Mouse (Mus musculus): ENCODE results near the gene Dnah8. TPM values are rescaled to one million over a fixed set of nuclear protein-coding genes. Genes with fewer than 3 reads are reported as not detected.
A peak's percentile ranks its signal among the peaks of the same experiment; 100 is the strongest.

Gene Dnah8
- polyA plus RNA-seq, 1 experiment: 0.85 TPM

GRCm38 (mm10) chr17:30877456-30877855 lies 253.3 kb downstream of the Dnah8 start:
- Histone ChIP-seq H3K4me3 (replicated peaks; ENCODE audit: insufficient read depth, low read depth, low read length) (no peak overlapping the region), H3K27ac (ENCODE audit: insufficient read depth, low read length) (no peak overlapping the region), H3K4me1 (ENCODE audit: control insufficient read depth, insufficient read depth, low read length) (peaks cover 10% of the 10 kb centered on the region; the same call in 1 of the 2 replicates), H3K27me3 (ENCODE audit: control insufficient read depth, insufficient read depth, low read length) (no peaks in the 10 kb centered on the region)
- TF ChIP-seq POLR2A (IDR thresholded peaks at IDR 0.05; ENCODE audit: borderline replicate concordance, insufficient read depth, low read length) (no peak), CTCF (IDR thresholded peaks at IDR 0.05; ENCODE audit: borderline replicate concordance, insufficient read depth, low read depth, low read length) (no peak)
- DNase-seq: peak; percentile 90 to 96
- WGBS: 8% methylated on average over 7 of the region's 7 CpGs

- DNase-seq: no peak
- TF ChIP-seq POLR2A (IDR thresholded peaks at IDR 0.05; ENCODE audit: borderline replicate concordance, insufficient read depth, low read length): no peak
- no peak for TF ChIP-seq CTCF (IDR thresholded peaks at IDR 0.05; ENCODE audit: borderline replicate concordance, insufficient read depth, low read depth, low read length)
- WGBS: 86% methylated on average over 6 of the region's 6 CpGs
- H3K4me1 ChIP-seq (ENCODE audit: control insufficient read depth, insufficient read depth, low read length): peaks cover 10% of the 10 kb centered on the region; the same call in 1 of the 2 replicates
- H3K27me3 ChIP-seq (ENCODE audit: control insufficient read depth, insufficient read depth, low read length): no peaks in the 10 kb centered on the region
- H3K27ac ChIP-seq (ENCODE audit: insufficient read depth, low read length): no peak overlapping the region
- no peak overlapping the region for H3K4me3 ChIP-seq (replicated peaks; ENCODE audit: insufficient read depth, low read depth, low read length)
These were observed 254.5 kb downstream of the Dnah8 start for GRCm38 (mm10) chr17:30878626-30879025.

GRCm38 (mm10) chr17:30880391-30880790 lies 256.2 kb downstream of the Dnah8 start:
- no peaks in the 10 kb centered on the region for H3K27me3 ChIP-seq (ENCODE audit: control insufficient read depth, insufficient read depth, low read length)
- H3K27ac ChIP-seq (ENCODE audit: insufficient read depth, low read length): no peak overlapping the region
- no peak overlapping the region for H3K4me3 ChIP-seq (replicated peaks; ENCODE audit: insufficient read depth, low read depth, low read length)
- 90% methylated on average over 3 of the region's 3 CpGs for WGBS
- TF ChIP-seq POLR2A (IDR thresholded peaks at IDR 0.05; ENCODE audit: borderline replicate concordance, insufficient read depth, low read length) (no peak), CTCF (IDR thresholded peaks at IDR 0.05; ENCODE audit: borderline replicate concordance, insufficient read depth, low read depth, low read length) (no peak)
- H3K4me1 ChIP-seq (ENCODE audit: control insufficient read depth, insufficient read depth, low read length): peaks cover 10% of the 10 kb centered on the region; the same call in 1 of the 2 replicates
- DNase-seq: no peak

GRCm38 (mm10) chr17:30881001-30881400 lies 256.8 kb downstream of the Dnah8 start:
- Histone ChIP-seq H3K4me3 (replicated peaks; ENCODE audit: insufficient read depth, low read depth, low read length) (no peak overlapping the region), H3K27me3 (ENCODE audit: control insufficient read depth, insufficient read depth, low read length) (no peaks in the 10 kb centered on the region), H3K4me1 (ENCODE audit: control insufficient read depth, insufficient read depth, low read length) (peaks cover 10% of the 10 kb centered on the region; the same call in 1 of the 2 replicates), H3K27ac (ENCODE audit: insufficient read depth, low read length) (no peak overlapping the region)
- no peak for DNase-seq
- TF ChIP-seq POLR2A (IDR thresholded peaks at IDR 0.05; ENCODE audit: borderline replicate concordance, insufficient read depth, low read length) (no peak), CTCF (IDR thresholded peaks at IDR 0.05; ENCODE audit: borderline replicate concordance, insufficient read depth, low read depth, low read length) (no peak)
- WGBS: 78% methylated on average over 2 of the region's 2 CpGs

GRCm38 (mm10) chr17:30882206-30882605 lies 258.1 kb downstream of the Dnah8 start:
- peaks cover 7% of the 10 kb centered on the region; the same call in 1 of the 2 replicates for H3K4me1 ChIP-seq (ENCODE audit: control insufficient read depth, insufficient read depth, low read length)
- 12% methylated on average over 6 of the region's 6 CpGs for WGBS
- no peak overlapping the region for H3K4me3 ChIP-seq (replicated peaks; ENCODE audit: insufficient read depth, low read depth, low read length)
- no peak for DNase-seq
- TF ChIP-seq POLR2A (IDR thresholded peaks at IDR 0.05; ENCODE audit: borderline replicate concordance, insufficient read depth, low read length) (no peak), CTCF (IDR thresholded peaks at IDR 0.05; ENCODE audit: borderline replicate concordance, insufficient read depth, low read depth, low read length) (no peak)
- no peak overlapping the region for H3K27ac ChIP-seq (ENCODE audit: insufficient read depth, low read length)
- H3K27me3 ChIP-seq (ENCODE audit: control insufficient read depth, insufficient read depth, low read length): no peaks in the 10 kb centered on the region

- Histone ChIP-seq H3K27ac (ENCODE audit: insufficient read depth, low read length) (no peak overlapping the region), H3K4me1 (ENCODE audit: control insufficient read depth, insufficient read depth, low read length) (no peaks in the 10 kb centered on the region), H3K4me3 (replicated peaks; ENCODE audit: insufficient read depth, low read depth, low read length) (no peak overlapping the region), H3K27me3 (ENCODE audit: control insufficient read depth, insufficient read depth, low read length) (no peaks in the 10 kb centered on the region)
- TF ChIP-seq POLR2A (IDR thresholded peaks at IDR 0.05; ENCODE audit: borderline replicate concordance, insufficient read depth, low read length) (no peak), CTCF (IDR thresholded peaks at IDR 0.05; ENCODE audit: borderline replicate concordance, insufficient read depth, low read depth, low read length) (no peak)
- 80% methylated on average over 8 of the region's 8 CpGs for WGBS
- no peak for DNase-seq
These were observed 259.4 kb downstream of the Dnah8 start for GRCm38 (mm10) chr17:30883534-30883933.

- no peak for DNase-seq
- no peak overlapping the region for H3K27ac ChIP-seq (ENCODE audit: insufficient read depth, low read length)
- no peak overlapping the region for H3K4me3 ChIP-seq (replicated peaks; ENCODE audit: insufficient read depth, low read depth, low read length)
- no peaks in the 10 kb centered on the region for H3K27me3 ChIP-seq (ENCODE audit: control insufficient read depth, insufficient read depth, low read length)
- TF ChIP-seq POLR2A (IDR thresholded peaks at IDR 0.05; ENCODE audit: borderline replicate concordance, insufficient read depth, low read length): no peak
- no peak for TF ChIP-seq CTCF (IDR thresholded peaks at IDR 0.05; ENCODE audit: borderline replicate concordance, insufficient read depth, low read depth, low read length)
- WGBS: 28% methylated on average over 1 of the region's 1 CpGs
- H3K4me1 ChIP-seq (ENCODE audit: control insufficient read depth, insufficient read depth, low read length): no peaks in the 10 kb centered on the region
These were observed 267.9 kb downstream of the Dnah8 start for GRCm38 (mm10) chr17:30892086-30892485.

- no peaks in the 10 kb centered on the region for H3K27me3 ChIP-seq (ENCODE audit: control insufficient read depth, insufficient read depth, low read length)
- 51% methylated on average over 2 of the region's 2 CpGs for WGBS
- no peak overlapping the region for H3K27ac ChIP-seq (ENCODE audit: insufficient read depth, low read length)
- H3K4me1 ChIP-seq (ENCODE audit: control insufficient read depth, insufficient read depth, low read length): no peaks in the 10 kb centered on the region
- TF ChIP-seq POLR2A (IDR thresholded peaks at IDR 0.05; ENCODE audit: borderline replicate concordance, insufficient read depth, low read length) (no peak), CTCF (IDR thresholded peaks at IDR 0.05; ENCODE audit: borderline replicate concordance, insufficient read depth, low read depth, low read length) (no peak)
- DNase-seq: no peak
- no peak overlapping the region for H3K4me3 ChIP-seq (replicated peaks; ENCODE audit: insufficient read depth, low read depth, low read length)
These were observed 268.6 kb downstream of the Dnah8 start for GRCm38 (mm10) chr17:30892730-30893129.
